Comparison of ENCODE assay signal across 10 mouse cellular contexts in genomic region chr7:139266431-139266830, GRCm38 (mm10). TPM values are rescaled to one million over a fixed set of nuclear protein-coding genes. Genes with fewer than 3 reads are reported as not detected.
A peak's percentile ranks its signal among the peaks of the same experiment; 100 is the strongest.
DNase-seq lines count a peak whose midpoint lies in the region; ATAC-seq and TF ChIP-seq lines count a peak whose summit lies in the region.
"Had no signal": no experiment of that assay in that cellular context is flagged by ENCODE, and none has a peak within 500 bp of the region (broad histone marks: within the 10 kb centered on the region; RNA-seq: fewer than 3 reads in every experiment).

No protein-coding gene starts in this region.

- DNase-seq in hindbrain, embryonic 10.5 days (ENCODE audit: low spot score): no peak
- DNase-seq in stomach, postnatal 0 days (ENCODE audit: low spot score): no peak
- DNase-seq: thymus, postnatal 25 days had no signal

- no peak overlapping the region for H3K4me2 ChIP-seq in hindbrain, embryonic 12.5 days (replicated peaks)
- no peak overlapping the region for H3K4me2 ChIP-seq in stomach, embryonic 15.5 days
- no peak overlapping the region for H3K4me2 ChIP-seq in stomach, postnatal 0 days (replicated peaks; ENCODE audit: low read depth)
- no peak overlapping the region for H3K4me2 ChIP-seq in embryonic facial prominence, embryonic 13.5 days
- no peak overlapping the region for H3K4me2 ChIP-seq in midbrain, embryonic 15.5 days

- peaks cover 19% of the 10 kb centered on the region for H3K4me1 ChIP-seq in hindbrain, embryonic 10.5 days (replicated peaks)
- H3K4me1 ChIP-seq in hindbrain, embryonic 12.5 days: 0 out of 2 replicates have a peak, but pooled peaks cover 5% of the 10 kb centered on the region
- H3K4me1 ChIP-seq in stomach, embryonic 15.5 days: peaks cover 17% of the 10 kb centered on the region
- peaks cover 5% of the 10 kb centered on the region for H3K4me1 ChIP-seq in stomach, postnatal 0 days (replicated peaks; ENCODE audit: control insufficient read depth, insufficient read depth)
- H3K4me1 ChIP-seq in embryonic facial prominence, embryonic 13.5 days: peaks cover 33% of the 10 kb centered on the region
- H3K4me1 ChIP-seq in midbrain, embryonic 15.5 days: no peaks in the 10 kb centered on the region

- no peak for TF ChIP-seq EP300 in stomach, postnatal 0 days (optimal IDR thresholded peaks at IDR 0.05)

- no peak for TF ChIP-seq CTCF in stomach, postnatal 0 days (IDR thresholded peaks at IDR 0.05; ENCODE audit: low read depth)

- no peaks in the 10 kb centered on the region for H3K27me3 ChIP-seq in hindbrain, embryonic 10.5 days (ENCODE audit: insufficient read depth, poor library complexity, severe bottlenecking)
- H3K27me3 ChIP-seq in hindbrain, embryonic 12.5 days: no peaks in the 10 kb centered on the region
- H3K27me3 ChIP-seq in stomach, embryonic 15.5 days (replicated peaks): no peaks in the 10 kb centered on the region
- H3K27me3 ChIP-seq in stomach, postnatal 0 days (ENCODE audit: control insufficient read depth, insufficient read depth, low read length): no peaks in the 10 kb centered on the region
- no peaks in the 10 kb centered on the region for H3K27me3 ChIP-seq in embryonic facial prominence, embryonic 13.5 days
- no peaks in the 10 kb centered on the region for H3K27me3 ChIP-seq in midbrain, embryonic 15.5 days (replicated peaks)

- H3K9ac ChIP-seq in hindbrain, embryonic 12.5 days: no peak overlapping the region
- no peak overlapping the region for H3K9ac ChIP-seq in stomach, embryonic 15.5 days
- H3K9ac ChIP-seq in stomach, postnatal 0 days (ENCODE audit: low read length): no peak overlapping the region
- no peak overlapping the region for H3K9ac ChIP-seq in embryonic facial prominence, embryonic 13.5 days
- no peak overlapping the region for H3K9ac ChIP-seq in midbrain, embryonic 15.5 days

- no peaks in the 10 kb centered on the region for H3K36me3 ChIP-seq in hindbrain, embryonic 10.5 days
- H3K36me3 ChIP-seq in hindbrain, embryonic 12.5 days: 0 out of 2 replicates have a peak, but pooled peaks cover under 1% of the 10 kb centered on the region
- H3K36me3 ChIP-seq in stomach, embryonic 15.5 days: peaks cover 2% of the 10 kb centered on the region; the same call in 1 of the 2 replicates
- peaks cover 2% of the 10 kb centered on the region; the same call in 1 of the 2 replicates for H3K36me3 ChIP-seq in stomach, postnatal 0 days (ENCODE audit: control insufficient read depth, insufficient read depth, low read length)
- peaks cover 34% of the 10 kb centered on the region for H3K36me3 ChIP-seq in embryonic facial prominence, embryonic 13.5 days
- no peaks in the 10 kb centered on the region for H3K36me3 ChIP-seq in midbrain, embryonic 15.5 days (replicated peaks)

- peak overlapping the region; percentile 29 for H3K27ac ChIP-seq in hindbrain, embryonic 10.5 days
- H3K27ac ChIP-seq in hindbrain, embryonic 12.5 days: no peak overlapping the region
- peak overlapping the region; percentile 3; the same call in 1 of the 2 replicates for H3K27ac ChIP-seq in stomach, embryonic 15.5 days
- no peak overlapping the region for H3K27ac ChIP-seq in stomach, postnatal 0 days (replicated peaks)
- peak overlapping the region; percentile 39; the same call in 1 of the 2 replicates for H3K27ac ChIP-seq in embryonic facial prominence, embryonic 13.5 days
- H3K27ac ChIP-seq in midbrain, embryonic 15.5 days: no peak overlapping the region

- no peak for ATAC-seq in hindbrain, embryonic 12.5 days (ENCODE audit: low FRiP score)
- ATAC-seq in stomach, embryonic 15.5 days (ENCODE audit: insufficient read depth, low FRiP score, low read depth): no peak
- no peak for ATAC-seq in stomach, postnatal 0 days (ENCODE audit: low FRiP score, low TSS enrichment)
- ATAC-seq in embryonic facial prominence, embryonic 13.5 days (ENCODE audit: insufficient number of reproducible peaks, insufficient read depth, low FRiP score, low TSS enrichment, low read depth): no peak
- no peak for ATAC-seq in midbrain, embryonic 15.5 days (replicated peaks)
- no peak for ATAC-seq in granulocyte monocyte progenitor cell, adult 5-6 weeks (replicated peaks; ENCODE audit: poor library complexity, severe bottlenecking)
- ATAC-seq: intestine, embryonic 16.5 days had no signal

- H3K4me3 ChIP-seq in hindbrain, embryonic 10.5 days: no peak overlapping the region
- no peak overlapping the region for H3K4me3 ChIP-seq in hindbrain, embryonic 12.5 days
- H3K4me3 ChIP-seq in stomach, embryonic 15.5 days (replicated peaks): no peak overlapping the region
- no peak overlapping the region for H3K4me3 ChIP-seq in stomach, postnatal 0 days (ENCODE audit: low read depth, low read length)
- H3K4me3 ChIP-seq in embryonic facial prominence, embryonic 13.5 days: no peak overlapping the region
- H3K4me3 ChIP-seq in midbrain, embryonic 15.5 days: no peak overlapping the region

- WGBS in hindbrain, embryonic 10.5 days: 82% methylated on average over 6 of the region's 6 CpGs
- 78% methylated on average over 6 of the region's 6 CpGs for WGBS in hindbrain, embryonic 12.5 days
- 79% methylated on average over 6 of the region's 6 CpGs for WGBS in stomach, embryonic 15.5 days
- WGBS in stomach, postnatal 0 days: 60% methylated on average over 6 of the region's 6 CpGs
- 84% methylated on average over 6 of the region's 6 CpGs for WGBS in embryonic facial prominence, embryonic 13.5 days
- 80% methylated on average over 6 of the region's 6 CpGs for WGBS in midbrain, embryonic 15.5 days

- H3K9me3 ChIP-seq in hindbrain, embryonic 10.5 days: no peaks in the 10 kb centered on the region
- no peaks in the 10 kb centered on the region for H3K9me3 ChIP-seq in hindbrain, embryonic 12.5 days (replicated peaks)
- H3K9me3 ChIP-seq in stomach, embryonic 15.5 days: no peaks in the 10 kb centered on the region
- no peaks in the 10 kb centered on the region for H3K9me3 ChIP-seq in stomach, postnatal 0 days (ENCODE audit: control insufficient read depth, low read length)
- no peaks in the 10 kb centered on the region for H3K9me3 ChIP-seq in embryonic facial prominence, embryonic 13.5 days
- H3K9me3 ChIP-seq in midbrain, embryonic 15.5 days: no peaks in the 10 kb centered on the region

RNA-seq across cellular contexts. Expression of gene Pwwp2b, which starts 18.1 kb away (rescaled TPM):
- 4.7 and 5.2 TPM in 2 replicates for polyA plus RNA-seq in hindbrain, embryonic 10.5 days (2016; fragmentation: Nextera tagmentation; extraction: Ambion mirVana)
- 4.3 and 5.1 TPM in 2 replicates for polyA plus RNA-seq in hindbrain, embryonic 12.5 days (2016; fragmentation: Nextera tagmentation; extraction: Ambion mirVana)
- polyA plus RNA-seq in stomach, embryonic 15.5 days (2015; fragmentation: Nextera tagmentation; extraction: Ambion mirVana): 17.1 and 18.5 TPM in 2 replicates
- 16.0 and 17.2 TPM in 2 replicates for polyA plus RNA-seq in stomach, postnatal 0 days (2015; fragmentation: Nextera tagmentation; extraction: Ambion mirVana)
- polyA plus RNA-seq in embryonic facial prominence, embryonic 13.5 days (2015; fragmentation: Nextera tagmentation; extraction: Ambion mirVana): 13.7 and 16.0 TPM in 2 replicates
- polyA plus RNA-seq in midbrain, embryonic 15.5 days (2015; fragmentation: Nextera tagmentation; extraction: Ambion mirVana): 5.2 and 5.3 TPM in 2 replicates
- 5.1 and 5.7 TPM in 2 replicates for total RNA-seq in granulocyte monocyte progenitor cell, adult 5-6 weeks (2014; fragmentation: Nextera tagmentation)
- total RNA-seq in granulocyte monocyte progenitor cell, adult 5-6 weeks (2017): 1.6 and 4.4 TPM in 2 replicates

RNA-seq across cellular contexts. Expression of gene Stk32c, which starts 53.3 kb away (rescaled TPM):
- 0.35 and 0.60 TPM in 2 replicates for polyA plus RNA-seq in hindbrain, embryonic 10.5 days (2016; fragmentation: Nextera tagmentation; extraction: Ambion mirVana)
- polyA plus RNA-seq in hindbrain, embryonic 12.5 days (2016; fragmentation: Nextera tagmentation; extraction: Ambion mirVana): 0.65 and 0.68 TPM in 2 replicates
- 0.21 and 0.23 TPM in 2 replicates for polyA plus RNA-seq in stomach, embryonic 15.5 days (2015; fragmentation: Nextera tagmentation; extraction: Ambion mirVana)
- polyA plus RNA-seq in stomach, postnatal 0 days (2015; fragmentation: Nextera tagmentation; extraction: Ambion mirVana): 0.11 TPM in 1 of 2 replicates, not detected in the other
- 0.18 and 0.22 TPM in 2 replicates for polyA plus RNA-seq in embryonic facial prominence, embryonic 13.5 days (2015; fragmentation: Nextera tagmentation; extraction: Ambion mirVana)
- polyA plus RNA-seq in midbrain, embryonic 15.5 days (2015; fragmentation: Nextera tagmentation; extraction: Ambion mirVana): 2.3 and 2.4 TPM in 2 replicates
- total RNA-seq in granulocyte monocyte progenitor cell, adult 5-6 weeks (2014; fragmentation: Nextera tagmentation): 0.28 TPM in 1 of 2 replicates, not detected in the other
- not detected in 2 replicates for total RNA-seq in granulocyte monocyte progenitor cell, adult 5-6 weeks (2017)
- total RNA-seq: CH12.LX had no signal

RNA-seq across cellular contexts. Expression of gene Lrrc27, which starts 53.6 kb away (rescaled TPM):
- polyA plus RNA-seq in hindbrain, embryonic 10.5 days (2016; fragmentation: Nextera tagmentation; extraction: Ambion mirVana): 4.1 and 4.9 TPM in 2 replicates
- 3.2 and 5.3 TPM in 2 replicates for polyA plus RNA-seq in hindbrain, embryonic 12.5 days (2016; fragmentation: Nextera tagmentation; extraction: Ambion mirVana)
- 2.9 and 5.0 TPM in 2 replicates for polyA plus RNA-seq in stomach, embryonic 15.5 days (2015; fragmentation: Nextera tagmentation; extraction: Ambion mirVana)
- 3.6 and 5.1 TPM in 2 replicates for polyA plus RNA-seq in stomach, postnatal 0 days (2015; fragmentation: Nextera tagmentation; extraction: Ambion mirVana)
- polyA plus RNA-seq in embryonic facial prominence, embryonic 13.5 days (2015; fragmentation: Nextera tagmentation; extraction: Ambion mirVana): 2.0 and 2.1 TPM in 2 replicates
- polyA plus RNA-seq in midbrain, embryonic 15.5 days (2015; fragmentation: Nextera tagmentation; extraction: Ambion mirVana): 4.1 and 4.6 TPM in 2 replicates
- 7.4 TPM in 1 of 2 replicates, not detected in the other for total RNA-seq in granulocyte monocyte progenitor cell, adult 5-6 weeks (2014; fragmentation: Nextera tagmentation)
- total RNA-seq in granulocyte monocyte progenitor cell, adult 5-6 weeks (2017): 0.56 and 3.5 TPM in 2 replicates

Comparison
In these comparisons a context has a peak if more than half of its experiments do, and no peak if none do; other contexts are left out.
1. H3K27ac ChIP-seq: peak in hindbrain, embryonic 10.5 days (single experiment), stomach, embryonic 15.5 days (single experiment) and embryonic facial prominence, embryonic 13.5 days (single experiment); none in hindbrain, embryonic 12.5 days (single experiment), stomach, postnatal 0 days (single experiment) and midbrain, embryonic 15.5 days (single experiment).